Mouse (Mus musculus): ENCODE data around the gene Gm21996.
"Not testable (repeated sequence)": the region's sequence is repeated elsewhere in the genome, so short reads cannot be mapped to it uniquely, and the experiment has no call there.

Gene Gm21996

DNA sequence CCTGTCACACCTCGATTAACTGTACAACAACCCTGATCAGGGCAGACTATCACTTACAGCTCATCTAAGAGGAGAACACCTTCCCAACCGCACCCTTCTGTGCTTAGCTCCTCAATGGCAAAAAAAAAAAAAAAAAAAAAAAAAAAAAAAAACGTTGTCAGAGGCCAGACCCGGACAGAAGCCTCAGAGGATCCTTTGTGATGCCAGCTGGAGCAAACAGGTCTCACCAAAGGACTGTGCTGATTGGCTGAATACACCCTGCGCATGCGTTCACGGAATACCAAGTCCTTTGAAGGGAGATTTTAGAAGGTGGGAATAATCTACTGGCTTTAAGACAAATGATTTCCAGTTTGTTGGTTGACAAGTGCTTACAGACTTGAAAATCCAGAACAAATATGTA is at the start of gene Gm21996:
TSS of gene Gm21996 (minus strand) at position 101 of the 400 bp plus-strand sequence.
- in situ Hi-C loops (cut with MboI, MseI): not testable (repeated sequence)

All from T-helper 2 cell (primary cell).